Mouse (Mus musculus): Measurements from ENCODE around the gene Rinl. TPM values are rescaled to one million over a fixed set of nuclear protein-coding genes. Genes with fewer than 3 reads are reported as not detected.
A peak's percentile ranks its signal among the peaks of the same experiment; 100 is the strongest.

The Rinl gene
- total and polyA plus RNA-seq, 3 experiments: 46.1 to 65.5 (median 60.6) TPM

GRCm38 (mm10) chr7:28761907-28762306, 26.9 kb upstream of the Rinl start:
- Histone ChIP-seq H3K9me3 (replicated peaks; ENCODE audit: low read length) (no peaks in the 10 kb centered on the region), H3K4me3 (replicated peaks in 1 of 3; ENCODE audit: low read depth in 2 of 3, low read length in 2 of 3, poor library complexity in 1 of 3) (no peak overlapping the region), H3K79me2 (replicated peaks; ENCODE audit: control insufficient read depth, extremely low read depth, insufficient read depth, poor library complexity, severe bottlenecking) (peaks cover 21% of the 10 kb centered on the region), H3K27ac (ENCODE audit: insufficient read depth, low read depth) (no peak overlapping the region), H3K36me3 (replicated peaks in 1 of 2; ENCODE audit: control insufficient read depth in 1 of 2, insufficient read depth in 1 of 2, low read length in 1 of 2) (peaks cover 60 to 66% of the 10 kb centered on the region in 2 experiments), H3K4me1 (ENCODE audit: control insufficient read depth in 1 of 2, insufficient read depth in 2 of 2) (peaks cover 4 to 17% of the 10 kb centered on the region in 2 experiments), H3K4me2 (ENCODE audit: insufficient read depth, low read depth, poor library complexity, severe bottlenecking) (no peak overlapping the region), H3K9ac (ENCODE audit: insufficient read depth, low read depth) (no peak overlapping the region), H3K27me3 (replicated peaks) (no peaks in the 10 kb centered on the region)
- in situ Hi-C loops (cut with MboI; ENCODE audit: low pct_ligation_motif_present, low pct_unique_long_range_greater_than_20kb, low sequenced_read_pairs) (no loop called here), dilution Hi-C loops (cut with MboI; ENCODE audit: extremely low pct_ligation_motif_present, extremely low pct_unique_long_range_greater_than_20kb, low sequenced_read_pairs) (no loop called here)
- TF ChIP-seq RAD21 (IDR thresholded peaks at IDR 0.05; ENCODE audit: low read depth, low read length) (no peak), MAFK (IDR thresholded peaks at IDR 0.05; ENCODE audit: insufficient replicate concordance, low read length) (no peak), USF2 (conservative IDR thresholded peaks at IDR 0.05; ENCODE audit: low read depth, low read length) (no peak)
- no peak for DNase-seq (ENCODE audit: extremely low read depth)

- DNase-seq (ENCODE audit: extremely low read depth): no peak
- Histone ChIP-seq H3K36me3 (replicated peaks in 1 of 2; ENCODE audit: control insufficient read depth in 1 of 2, insufficient read depth in 1 of 2, low read length in 1 of 2) (peaks cover 28 to 38% of the 10 kb centered on the region in 2 experiments), H3K4me3 (replicated peaks in 1 of 3; ENCODE audit: low read depth in 2 of 3, low read length in 2 of 3, poor library complexity in 1 of 3) (peak overlapping the region; percentile 73 to 86 (median 81)), H3K27me3 (replicated peaks) (no peaks in the 10 kb centered on the region), H3K4me2 (ENCODE audit: insufficient read depth, low read depth, poor library complexity, severe bottlenecking) (peak overlapping the region; percentile 74), H3K4me1 (ENCODE audit: control insufficient read depth in 1 of 2, insufficient read depth in 2 of 2) (peaks cover 14 to 38% of the 10 kb centered on the region in 2 experiments), H3K9ac (ENCODE audit: insufficient read depth, low read depth) (peak overlapping the region; percentile 76), H3K79me2 (replicated peaks; ENCODE audit: control insufficient read depth, extremely low read depth, insufficient read depth, poor library complexity, severe bottlenecking) (peaks cover 34% of the 10 kb centered on the region), H3K27ac (ENCODE audit: insufficient read depth, low read depth) (no peak overlapping the region), H3K9me3 (replicated peaks; ENCODE audit: low read length) (no peaks in the 10 kb centered on the region)
- in situ Hi-C loops (cut with MboI; ENCODE audit: low pct_ligation_motif_present, low pct_unique_long_range_greater_than_20kb, low sequenced_read_pairs): no loop called here
- TF ChIP-seq MAX (IDR thresholded peaks at IDR 0.05; ENCODE audit: low read length): no peak
- TF ChIP-seq TBP (conservative IDR thresholded peaks at IDR 0.05; ENCODE audit: low read depth, low read length): no peak
- no peak for TF ChIP-seq NRF1 (IDR thresholded peaks at IDR 0.05; ENCODE audit: low read depth, low read length)
- TF ChIP-seq CHD2 (IDR thresholded peaks at IDR 0.05; ENCODE audit: low read length): no peak
- no peak for TF ChIP-seq MEF2A (IDR thresholded peaks at IDR 0.05; ENCODE audit: borderline replicate concordance, low read depth, low read length)
- TF ChIP-seq SIN3A (IDR thresholded peaks at IDR 0.05; ENCODE audit: low read length): no peak
- no peak for TF ChIP-seq ELF1 (IDR thresholded peaks at IDR 0.05; ENCODE audit: low read depth, low read length)
- no peak for TF ChIP-seq POLR2A (IDR thresholded peaks at IDR 0.05; ENCODE audit: low read depth, low read length)
- dilution Hi-C loops (cut with MboI; ENCODE audit: extremely low pct_ligation_motif_present, extremely low pct_unique_long_range_greater_than_20kb, low sequenced_read_pairs): no loop called here
Measured at GRCm38 (mm10) chr7:28765211-28765610, 23.6 kb upstream of the Rinl start.

GRCm38 (mm10) chr7:28766173-28766879, 22.4 kb upstream of the Rinl start, which contains the start of gene Sirt2:
TSS of gene Sirt2 (plus strand) at chr7:28766735.
- Histone ChIP-seq H3K4me3 (replicated peaks in 1 of 3; ENCODE audit: low read depth in 2 of 3, low read length in 2 of 3, poor library complexity in 1 of 3) (peak within 1 kb of the TSS; percentile 81 to 88 (median 86)), H3K9ac (ENCODE audit: insufficient read depth, low read depth) (peak within 1 kb of the TSS; percentile 84), H3K9me3 (replicated peaks; ENCODE audit: low read length) (no peaks in the 10 kb centered on the region), H3K79me2 (replicated peaks; ENCODE audit: control insufficient read depth, extremely low read depth, insufficient read depth, poor library complexity, severe bottlenecking) (peaks cover 34% of the 10 kb centered on the region), H3K27ac (ENCODE audit: insufficient read depth, low read depth) (no peak within 1 kb of the TSS; the same call in 1 of the 2 replicates), H3K4me1 (ENCODE audit: control insufficient read depth in 1 of 2, insufficient read depth in 2 of 2) (peaks cover 14 to 40% of the 10 kb centered on the region in 2 experiments), H3K4me2 (ENCODE audit: insufficient read depth, low read depth, poor library complexity, severe bottlenecking) (peak within 1 kb of the TSS; percentile 83), H3K36me3 (replicated peaks in 1 of 2; ENCODE audit: control insufficient read depth in 1 of 2, insufficient read depth in 1 of 2, low read length in 1 of 2) (peaks cover 19 to 38% of the 10 kb centered on the region in 2 experiments), H3K27me3 (replicated peaks) (no peaks in the 10 kb centered on the region)
- in situ Hi-C loops (cut with MboI; ENCODE audit: low pct_ligation_motif_present, low pct_unique_long_range_greater_than_20kb, low sequenced_read_pairs) (no loop called here), dilution Hi-C loops (cut with MboI; ENCODE audit: extremely low pct_ligation_motif_present, extremely low pct_unique_long_range_greater_than_20kb, low sequenced_read_pairs) (no loop called here)
- DNase-seq (ENCODE audit: extremely low read depth): peak; percentile 100
- TF ChIP-seq MAFK (IDR thresholded peaks at IDR 0.05; ENCODE audit: insufficient replicate concordance, low read length): no peak
- no peak for TF ChIP-seq CTCF (conservative IDR thresholded peaks at IDR 0.05 in 1 of 2, IDR thresholded peaks at IDR 0.05 in 1 of 2; ENCODE audit: low read depth in 2 of 2, low read length in 2 of 2)
- TF ChIP-seq MXI1 (IDR thresholded peaks at IDR 0.05; ENCODE audit: low read depth, low read length): peak; percentile 93
- TF ChIP-seq MAZ (IDR thresholded peaks at IDR 0.05; ENCODE audit: low read depth, low read length): peak; percentile 68; the same call in 1 of the 2 replicates
- TF ChIP-seq RCOR1 (conservative IDR thresholded peaks at IDR 0.05; ENCODE audit: low read depth, low read length): 0 out of 2 replicates have a peak, but pooled peaks have one; percentile 28
- TF ChIP-seq CHD1 (IDR thresholded peaks at IDR 0.05; ENCODE audit: low read depth, low read length): no peak
- TF ChIP-seq IRF4 (IDR thresholded peaks at IDR 0.05; ENCODE audit: low read depth, low read length): peak; percentile 48; the same call in 1 of the 2 replicates
- TF ChIP-seq UBTF (IDR thresholded peaks at IDR 0.05; ENCODE audit: low read depth, low read length): no peak
- TF ChIP-seq POLR2AphosphoS2 (IDR thresholded peaks at IDR 0.05; ENCODE audit: low read depth, low read length): no peak; the same call in 1 of the 2 replicates
- TF ChIP-seq EP300 (IDR thresholded peaks at IDR 0.05; ENCODE audit: low read length): no peak
- peak; percentile 88; the same call in 1 of the 2 replicates for TF ChIP-seq GABPA (IDR thresholded peaks at IDR 0.05; ENCODE audit: insufficient replicate concordance, low read depth, low read length)
- TF ChIP-seq RAD21 (IDR thresholded peaks at IDR 0.05; ENCODE audit: low read depth, low read length): no peak
- TF ChIP-seq KAT2A (IDR thresholded peaks at IDR 0.05; ENCODE audit: insufficient replicate concordance, low read length): peak; percentile 100
- peak; percentile 65; the same call in 1 of the 2 replicates for TF ChIP-seq NELFE (IDR thresholded peaks at IDR 0.05; ENCODE audit: low read depth, low read length)
- TF ChIP-seq E2F4 (IDR thresholded peaks at IDR 0.05; ENCODE audit: insufficient replicate concordance, low read depth, low read length): no peak
- peak; percentile 97 for TF ChIP-seq SIN3A (IDR thresholded peaks at IDR 0.05; ENCODE audit: low read length)
- no peak for TF ChIP-seq JUND (conservative IDR thresholded peaks at IDR 0.05; ENCODE audit: low read depth, low read length)
